Mouse (Mus musculus) liver, embryonic 12.5 days (tissue): ENCODE measurements around the gene Atp13a1. TPM values are rescaled to one million over a fixed set of nuclear protein-coding genes. Genes with fewer than 3 reads are reported as not detected.
A peak's percentile ranks its signal among the peaks of the same experiment; 100 is the strongest.

Experiments used
- ATAC-seq: fragments of 200-750 bp; cut with Nextera tagmentation; 2 replicates; pipeline ENCODE4 v1.8.0; 2017; ENCODE audit warnings: moderate number of reproducible peaks, mild to moderate bottlenecking, moderate library complexity
- H3K27ac ChIP-seq: fragments of 300-500 bp; sonication (generic); 2 replicates; pipeline ENCODE4 v1.5.1; 2016; ENCODE audit warnings: mild to moderate bottlenecking
- H3K27me3 ChIP-seq: fragments of 300-500 bp; sonication (generic); replicated peaks from 2 replicates; pipeline ENCODE4 v1.6.1; 2016; ENCODE audit warnings: mild to moderate bottlenecking, moderate library complexity
- H3K36me3 ChIP-seq: fragments of 300-500 bp; sonication (generic); 2 replicates; pipeline ENCODE4 v1.6.1; 2016; ENCODE audit warnings: mild to moderate bottlenecking, moderate library complexity
- H3K4me1 ChIP-seq: fragments of 300-500 bp; sonication (generic); 2 replicates; pipeline ENCODE4 v1.6.1; 2016
- H3K4me2 ChIP-seq: fragments of 300-500 bp; sonication (generic); 2 replicates; pipeline ENCODE4 v1.6.1; 2016; ENCODE audit warnings: mild to moderate bottlenecking, moderate library complexity
- H3K4me3 ChIP-seq: fragments of 300-500 bp; sonication (generic); 2 replicates; pipeline ENCODE4 v1.5.1; 2016; ENCODE audit warnings: mild to moderate bottlenecking, moderate library complexity
- H3K9ac ChIP-seq: fragments of 300-500 bp; sonication (generic); 2 replicates; pipeline ENCODE4 v1.6.1; 2016; ENCODE audit warnings: mild to moderate bottlenecking, moderate library complexity
- H3K9me3 ChIP-seq: fragments of 300-500 bp; sonication (generic); replicated peaks from 2 replicates; pipeline ENCODE4 v1.6.1; 2016; ENCODE audit warnings: mild to moderate bottlenecking, moderate library complexity
- WGBS: fragments of 180-500 bp; shearing (Covaris S2); methylation state at CpG from one replicate; pipeline ENCODE4 v1.1.7; 2016; ENCODE audit not compliant: insufficient replicate concordance; 5-methylcytosine and 5-hydroxymethylcytosine counted together
- polyA plus RNA-seq: library from polyadenylated mRNA; unstranded; fragments of >200 nt; fragmentation: Nextera tagmentation; extraction: Ambion mirVana; gene quantifications from 2 replicates; pipeline ENCODE4 v1.2.1, GENCODE M21; 2016

Atp13a1 gene
- polyA plus RNA-seq, 1 experiment from 2014 or later: 33.9 TPM

DNA sequence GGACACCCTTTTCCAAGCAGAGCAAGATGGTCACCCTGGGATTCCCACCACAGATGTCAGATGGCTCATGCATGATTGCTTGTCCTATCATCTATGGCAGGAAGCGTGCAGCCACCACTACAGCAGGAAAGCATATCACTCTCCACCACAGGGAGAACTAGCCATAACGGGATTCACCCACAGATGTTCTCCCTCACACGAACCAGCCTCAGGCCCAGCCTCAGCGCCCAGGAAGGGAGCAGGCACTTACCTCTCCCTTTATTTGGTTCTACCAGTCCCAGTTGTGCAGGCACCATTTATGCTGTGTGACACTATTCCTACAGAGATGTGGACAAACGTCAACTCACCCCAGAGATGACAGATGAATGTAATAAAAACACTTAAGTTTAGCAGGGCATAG is 1.9 kb upstream of the Atp13a1 start:
- no peak for ATAC-seq
- Histone ChIP-seq H3K9ac (peak overlapping the region; percentile 14; the same call in 1 of the 2 replicates), H3K4me1 (peaks cover 36% of the 10 kb centered on the region), H3K9me3 (no peaks in the 10 kb centered on the region), H3K36me3 (peaks cover 14% of the 10 kb centered on the region), H3K4me2 (peak overlapping the region; percentile 87; the same call in 1 of the 2 replicates), H3K27me3 (no peaks in the 10 kb centered on the region), H3K27ac (peak overlapping the region; percentile 99; the same call in 1 of the 2 replicates), H3K4me3 (no peak overlapping the region)
- 33% methylated on average over 5 of the region's 5 CpGs for WGBS

- Histone ChIP-seq H3K9ac (peak overlapping the region; percentile 94; the same call in 1 of the 2 replicates), H3K4me2 (peak overlapping the region; percentile 87), H3K36me3 (peaks cover 20% of the 10 kb centered on the region), H3K4me3 (peak overlapping the region; percentile 100), H3K4me1 (peaks cover 36% of the 10 kb centered on the region), H3K9me3 (no peaks in the 10 kb centered on the region), H3K27ac (peak overlapping the region; percentile 99), H3K27me3 (no peaks in the 10 kb centered on the region)
- no peak for ATAC-seq
- WGBS: 45% methylated on average over 5 of the region's 5 CpGs
These were observed 1.2 kb upstream of the Atp13a1 start for GRCm38 (mm10) chr8:69789731-69790130.

GRCm38 (mm10) chr8:69790364-69790763 is 599 bp upstream of the Atp13a1 start:
- H3K27me3 ChIP-seq: no peaks in the 10 kb centered on the region
- H3K9me3 ChIP-seq: no peaks in the 10 kb centered on the region
- H3K4me3 ChIP-seq: peak overlapping the region; percentile 100
- peak overlapping the region; percentile 94 for H3K9ac ChIP-seq
- peak overlapping the region; percentile 99 for H3K27ac ChIP-seq
- 14% methylated on average over 11 of the region's 11 CpGs for WGBS
- ATAC-seq: no peak
- peaks cover 36% of the 10 kb centered on the region for H3K4me1 ChIP-seq
- peak overlapping the region; percentile 87 for H3K4me2 ChIP-seq
- H3K36me3 ChIP-seq: peaks cover 27% of the 10 kb centered on the region

DNA sequence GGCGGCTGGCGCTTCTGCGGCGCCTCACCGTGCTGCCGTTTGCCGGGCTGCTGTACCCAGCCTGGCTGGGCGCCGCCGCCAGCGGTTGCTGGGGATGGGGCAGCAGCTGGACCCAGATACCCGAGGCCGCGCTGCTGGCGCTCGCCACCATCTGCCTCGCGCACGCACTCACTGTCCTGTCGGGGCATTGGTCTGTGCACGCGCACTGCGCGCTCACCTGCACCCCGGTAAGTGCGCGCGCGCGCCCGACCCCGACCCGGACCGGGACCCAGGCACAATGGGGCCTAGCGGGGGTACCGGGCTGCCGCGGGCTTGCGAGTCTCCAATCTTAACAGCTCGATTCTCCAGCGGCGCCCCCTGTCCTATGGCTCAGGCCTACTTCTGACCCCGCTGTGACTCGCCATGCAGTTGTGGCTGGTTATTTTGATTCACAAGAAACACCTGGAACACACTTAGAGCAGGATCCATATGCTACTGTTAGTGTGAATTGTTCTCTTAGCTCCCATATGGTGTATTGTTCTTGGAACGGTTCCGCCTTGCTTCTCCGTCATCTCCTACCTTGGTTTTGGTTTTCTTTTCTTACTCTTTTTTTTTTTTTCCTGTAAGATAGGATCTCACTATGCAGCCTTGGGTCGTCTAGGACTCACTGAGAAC is 579 bp downstream of the Atp13a1 start:
- H3K4me1 ChIP-seq: peaks cover 36% of the 10 kb centered on the region
- H3K36me3 ChIP-seq: peaks cover 39% of the 10 kb centered on the region
- H3K27ac ChIP-seq: peak overlapping the region; percentile 99
- H3K4me3 ChIP-seq: peak overlapping the region; percentile 100
- peak; percentile 53 for ATAC-seq
- H3K9me3 ChIP-seq: no peaks in the 10 kb centered on the region
- H3K27me3 ChIP-seq: no peaks in the 10 kb centered on the region
- H3K9ac ChIP-seq: peak overlapping the region; percentile 94
- WGBS: under 1% methylated on average over 45 of the region's 48 CpGs
- H3K4me2 ChIP-seq: peak overlapping the region; percentile 87

DNA sequence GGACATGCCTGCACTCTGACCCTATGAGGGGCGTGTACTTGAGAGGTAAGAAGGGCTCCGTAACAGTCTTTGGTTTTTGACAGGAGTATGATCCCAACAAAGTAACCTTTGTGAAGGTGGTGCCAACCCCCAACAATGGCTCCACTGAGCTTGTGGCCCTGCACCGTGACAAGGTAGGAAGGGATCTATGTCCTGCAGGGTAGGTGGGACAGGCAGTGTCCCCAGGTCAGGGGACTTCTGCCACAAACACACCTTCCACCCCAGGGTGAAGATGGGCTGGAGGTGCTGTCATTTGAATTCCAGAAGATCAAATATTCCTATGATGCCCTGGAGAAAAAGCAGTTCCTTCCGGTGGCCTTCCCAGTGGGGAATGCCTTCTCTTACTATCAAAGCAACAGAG is 2.7 kb downstream of the Atp13a1 start:
- Histone ChIP-seq H3K9me3 (no peaks in the 10 kb centered on the region), H3K36me3 (peaks cover 60% of the 10 kb centered on the region), H3K4me1 (peaks cover 36% of the 10 kb centered on the region), H3K27ac (no peak overlapping the region), H3K4me3 (no peak overlapping the region), H3K4me2 (no peak overlapping the region), H3K9ac (0 out of 2 replicates have a peak overlapping the region, but pooled peaks have one; percentile 5), H3K27me3 (no peaks in the 10 kb centered on the region)
- no peak for ATAC-seq
- 91% methylated on average over 4 of the region's 4 CpGs for WGBS

DNA sequence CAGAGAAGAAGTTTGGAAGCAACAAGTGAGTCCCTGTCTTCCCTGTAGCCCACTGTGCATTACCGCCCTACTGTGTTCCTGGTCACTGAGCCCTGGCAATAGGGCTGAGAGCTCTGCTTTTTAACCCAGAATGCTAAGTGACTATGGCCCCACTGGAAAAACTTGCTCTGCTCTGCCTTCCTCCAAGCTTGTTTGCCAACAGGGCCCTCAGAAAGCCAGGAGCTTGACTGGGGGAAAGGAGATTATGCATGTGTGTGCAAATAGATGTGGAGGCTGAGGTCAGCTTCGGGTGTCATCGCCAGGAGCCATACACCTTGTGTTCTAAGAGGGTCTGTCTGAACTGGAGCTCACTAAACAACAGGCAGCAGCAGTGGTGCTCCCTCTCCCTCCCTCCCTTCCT is 3.1 kb downstream of the Atp13a1 start:
- Histone ChIP-seq H3K4me2 (no peak overlapping the region), H3K4me3 (no peak overlapping the region), H3K4me1 (peaks cover 33% of the 10 kb centered on the region), H3K36me3 (peaks cover 64% of the 10 kb centered on the region), H3K27ac (no peak overlapping the region), H3K9me3 (no peaks in the 10 kb centered on the region), H3K27me3 (no peaks in the 10 kb centered on the region), H3K9ac (0 out of 2 replicates have a peak overlapping the region, but pooled peaks have one; percentile 5)
- 79% methylated on average over 3 of the region's 3 CpGs for WGBS
- ATAC-seq: no peak

GRCm38 (mm10) chr8:69794901-69795300 is 3.9 kb downstream of the Atp13a1 start:
- WGBS: 92% methylated on average over 6 of the region's 6 CpGs
- Histone ChIP-seq H3K36me3 (peaks cover 72% of the 10 kb centered on the region), H3K4me3 (no peak overlapping the region)

DNA sequence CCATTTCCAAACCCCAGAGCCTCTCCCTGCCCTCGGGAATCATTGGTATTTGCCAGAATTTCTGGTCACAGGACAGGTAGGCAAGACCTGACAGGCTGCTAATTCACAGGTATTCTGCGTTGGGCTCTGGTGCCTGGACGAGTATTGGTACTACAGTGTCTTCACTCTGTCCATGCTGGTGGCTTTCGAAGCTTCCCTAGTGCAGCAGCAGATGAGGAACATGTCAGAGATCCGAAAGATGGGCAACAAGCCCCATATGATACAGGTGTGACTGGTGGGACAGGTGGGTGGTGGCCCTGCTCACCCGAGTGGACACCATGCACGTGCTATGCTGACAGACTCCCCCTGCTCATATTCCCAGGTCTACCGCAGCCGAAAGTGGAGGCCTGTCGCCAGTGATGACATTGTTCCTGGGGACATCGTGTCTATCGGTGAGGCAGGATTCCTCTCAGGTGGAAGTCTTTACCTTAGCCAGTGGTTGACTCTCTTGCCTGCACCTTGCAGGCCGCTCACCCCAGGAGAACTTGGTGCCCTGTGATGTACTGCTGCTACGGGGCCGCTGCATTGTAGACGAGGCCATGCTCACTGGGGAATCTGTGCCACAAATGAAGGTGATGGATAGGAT is 5.9 kb downstream of the Atp13a1 start:
- Histone ChIP-seq H3K36me3 (peaks cover 92% of the 10 kb centered on the region), H3K4me3 (no peak overlapping the region), H3K9me3 (no peaks in the 10 kb centered on the region), H3K27me3 (no peaks in the 10 kb centered on the region), H3K9ac (no peak overlapping the region), H3K27ac (no peak overlapping the region), H3K4me1 (peaks cover 19% of the 10 kb centered on the region), H3K4me2 (no peak overlapping the region)
- 88% methylated on average over 16 of the region's 16 CpGs for WGBS
- no peak for ATAC-seq

More at GRCm38 (mm10) chr8:69794901-69795300, 3.9 kb downstream of the Atp13a1 start:
- no peaks in the 10 kb centered on the region for H3K9me3 ChIP-seq
- H3K9ac ChIP-seq: no peak overlapping the region
- H3K27ac ChIP-seq: no peak overlapping the region
- H3K27me3 ChIP-seq: no peaks in the 10 kb centered on the region
- H3K4me2 ChIP-seq: no peak overlapping the region
- peaks cover 25% of the 10 kb centered on the region for H3K4me1 ChIP-seq
- ATAC-seq: no peak

DNA sequence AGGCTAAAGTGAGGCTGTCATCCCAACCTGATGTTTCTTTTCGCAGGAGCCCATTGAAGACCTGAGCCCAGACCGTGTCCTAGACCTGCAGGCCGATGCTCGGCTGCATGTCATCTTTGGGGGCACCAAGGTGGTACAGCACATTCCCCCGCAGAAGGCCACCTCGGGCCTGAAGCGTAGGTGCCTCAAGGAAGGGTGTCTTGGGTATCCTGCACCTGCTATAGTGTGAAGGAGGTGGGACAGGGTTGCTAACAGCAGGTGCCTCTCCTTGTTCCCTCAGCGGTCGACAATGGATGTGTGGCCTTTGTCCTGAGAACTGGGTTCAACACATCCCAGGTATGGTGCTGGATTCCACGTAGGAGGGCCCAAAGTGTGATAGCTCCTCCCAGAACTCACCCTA is 6.7 kb downstream of the Atp13a1 start:
- H3K27me3 ChIP-seq: no peaks in the 10 kb centered on the region
- H3K36me3 ChIP-seq: peaks cover 100% of the 10 kb centered on the region
- H3K9ac ChIP-seq: no peak overlapping the region
- no peak overlapping the region for H3K4me3 ChIP-seq
- H3K4me1 ChIP-seq: peaks cover 11% of the 10 kb centered on the region
- no peak overlapping the region for H3K4me2 ChIP-seq
- H3K27ac ChIP-seq: no peak overlapping the region
- WGBS: 80% methylated on average over 10 of the region's 10 CpGs
- no peak for ATAC-seq
- H3K9me3 ChIP-seq: no peaks in the 10 kb centered on the region

DNA sequence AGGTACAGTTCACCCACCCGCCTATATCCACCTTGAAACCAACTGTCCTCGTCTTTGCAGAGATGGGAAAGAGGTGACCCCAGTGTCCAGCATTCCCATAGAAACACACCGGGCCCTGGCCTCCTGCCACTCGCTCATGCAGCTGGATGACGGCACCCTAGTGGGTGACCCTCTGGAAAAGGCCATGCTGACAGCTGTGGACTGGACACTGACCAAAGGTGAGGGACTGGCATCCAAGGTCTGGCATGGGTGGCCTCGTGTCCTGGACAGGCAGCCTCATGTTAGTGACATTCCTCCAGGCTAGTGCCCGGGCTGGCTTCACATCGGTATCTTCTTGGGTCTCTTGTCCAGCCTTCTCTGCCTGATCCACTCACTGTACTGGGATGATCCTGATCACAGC is 8.3 kb downstream of the Atp13a1 start:
- WGBS: 88% methylated on average over 8 of the region's 8 CpGs
- Histone ChIP-seq H3K4me3 (no peak overlapping the region), H3K27me3 (no peaks in the 10 kb centered on the region), H3K4me1 (no peaks in the 10 kb centered on the region), H3K4me2 (no peak overlapping the region), H3K27ac (no peak overlapping the region), H3K9ac (no peak overlapping the region), H3K36me3 (peaks cover 100% of the 10 kb centered on the region), H3K9me3 (no peaks in the 10 kb centered on the region)
- no peak for ATAC-seq

DNA sequence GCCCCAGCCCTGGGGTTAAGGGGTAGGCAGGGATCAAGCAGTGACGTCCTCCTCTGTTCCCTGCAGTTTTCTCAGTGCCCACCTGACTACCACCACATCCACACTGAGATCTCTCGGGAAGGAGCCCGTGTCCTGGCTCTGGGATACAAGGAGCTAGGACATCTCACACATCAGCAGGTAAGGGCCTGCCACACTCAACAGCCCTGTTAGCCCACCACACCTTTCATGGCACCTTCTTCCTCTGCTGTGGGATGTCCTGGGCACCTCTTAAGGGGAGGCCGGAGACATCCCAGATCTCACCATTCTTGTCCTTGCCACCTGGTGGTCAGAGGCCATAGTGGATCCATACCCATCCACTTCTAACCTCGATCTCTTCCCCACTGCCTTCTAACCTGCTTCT is 9.0 kb downstream of the Atp13a1 start:
- no peak overlapping the region for H3K27ac ChIP-seq
- no peaks in the 10 kb centered on the region for H3K27me3 ChIP-seq
- H3K36me3 ChIP-seq: peaks cover 99% of the 10 kb centered on the region
- ATAC-seq: no peak
- H3K9ac ChIP-seq: no peak overlapping the region
- H3K4me2 ChIP-seq: no peak overlapping the region
- H3K4me3 ChIP-seq: no peak overlapping the region
- H3K9me3 ChIP-seq: no peaks in the 10 kb centered on the region
- 81% methylated on average over 5 of the region's 5 CpGs for WGBS
- H3K4me1 ChIP-seq: no peaks in the 10 kb centered on the region

GRCm38 (mm10) chr8:69801796-69802195 is 10.8 kb downstream of the Atp13a1 start:
- H3K4me1 ChIP-seq: no peaks in the 10 kb centered on the region
- H3K4me3 ChIP-seq: no peak overlapping the region
- no peaks in the 10 kb centered on the region for H3K9me3 ChIP-seq
- no peaks in the 10 kb centered on the region for H3K27me3 ChIP-seq
- H3K27ac ChIP-seq: no peak overlapping the region
- ATAC-seq: no peak
- no peak overlapping the region for H3K9ac ChIP-seq
- 81% methylated on average over 4 of the region's 4 CpGs for WGBS
- H3K36me3 ChIP-seq: peaks cover 99% of the 10 kb centered on the region
- no peak overlapping the region for H3K4me2 ChIP-seq
